ENCODE assay signal across 8 mouse cellular contexts in the genomic region with DNA sequence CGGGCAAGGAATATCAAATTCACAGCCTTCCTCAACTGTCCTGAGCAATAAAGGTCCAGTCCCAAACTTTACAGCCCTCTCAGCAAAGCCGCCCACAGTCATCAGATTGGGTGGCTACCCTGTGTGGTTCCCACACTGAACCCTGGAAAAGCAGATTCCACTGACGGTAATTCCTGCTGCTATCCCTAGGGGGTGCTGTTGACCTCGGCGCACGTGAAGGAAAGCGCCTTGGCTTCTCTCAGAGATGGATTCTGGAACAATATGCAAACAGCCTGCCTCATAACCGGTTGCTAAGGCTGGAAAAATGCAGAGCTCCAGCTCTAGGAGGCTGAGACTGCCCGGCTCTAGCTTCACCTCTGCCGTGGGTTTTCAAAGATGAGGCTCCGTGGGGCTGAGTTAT. TPM values are rescaled to one million over a fixed set of nuclear protein-coding genes. Genes with fewer than 3 reads are reported as not detected.
DNase-seq lines count a peak whose midpoint lies in the region; ATAC-seq and TF ChIP-seq lines count a peak whose summit lies in the region.

No protein-coding gene starts in this region.

- peak; percentile 16 for DNase-seq in cerebellum, adult 11 months
- DNase-seq in left cerebral cortex, adult 2 months (ENCODE audit: extremely low spot score in 1 of 2, low spot score in 2 of 2) = peak in 1 of 2 experiments; percentile 40
- no peak for DNase-seq in left cerebral cortex, adult 11 months (ENCODE audit: low spot score)
- DNase-seq in brain, embryonic 14.5 days (ENCODE audit: low read depth) = no peak
- DNase-seq in heart, postnatal 4 days = peak; percentile 56
- DNase-seq in testis, postnatal 14 days (ENCODE audit: low spot score) = peak; percentile 28
- no peak for DNase-seq in right cerebral cortex, postnatal 4 days

- H3K27ac ChIP-seq in left cerebral cortex, adult 2 months = no peak overlapping the region

- intact Hi-C loops in left cerebral cortex, adult 2 months (cut with DNase I) = no loop called here

- ATAC-seq in cerebellum, adult (ENCODE audit: insufficient number of reproducible peaks, low FRiP score, low TSS enrichment) = no peak

- TF ChIP-seq POLR2A in brain, embryonic 14.5 days (IDR thresholded peaks at IDR 0.05; ENCODE audit: borderline replicate concordance, extremely low read depth, insufficient read depth, insufficient read length, poor library complexity, severe bottlenecking) = no peak

- TF ChIP-seq CTCF in left cerebral cortex, adult 2 months (IDR thresholded peaks at IDR 0.05) = peak; percentile 76
- peak; percentile 78 for TF ChIP-seq CTCF in brain, embryonic 14.5 days (IDR thresholded peaks at IDR 0.05; ENCODE audit: borderline replicate concordance, extremely low read depth, insufficient read depth, insufficient read length)

- no peak overlapping the region for H3K4me3 ChIP-seq in left cerebral cortex, adult 2 months

RNA-seq across cellular contexts. Expression of gene Hspa4, which starts 57.1 kb away (rescaled TPM):
- total RNA-seq in left cerebral cortex, adult 2 months (2021) = 100 to 1,000 TPM; 171 to 189 TPM
- 59.4 and 91.9 TPM in 2 replicates for polyA plus RNA-seq in brain, embryonic 14.5 days (2012; rRNA removed)
- total RNA-seq in heart, postnatal 4 days (2021) = 100 to 1,000 TPM; 132 to 136 TPM

Comparison
In these comparisons a context has a peak if more than half of its experiments do, and no peak if none do; other contexts are left out.
1. DNase-seq: peak in cerebellum, adult 11 months (single experiment), heart, postnatal 4 days (single experiment) and testis, postnatal 14 days (single experiment); none in left cerebral cortex, adult 11 months (single experiment), brain, embryonic 14.5 days (single experiment) and right cerebral cortex, postnatal 4 days (single experiment).